Mouse (Mus musculus): Measurements from ENCODE around the gene Tbcel.

DNA sequence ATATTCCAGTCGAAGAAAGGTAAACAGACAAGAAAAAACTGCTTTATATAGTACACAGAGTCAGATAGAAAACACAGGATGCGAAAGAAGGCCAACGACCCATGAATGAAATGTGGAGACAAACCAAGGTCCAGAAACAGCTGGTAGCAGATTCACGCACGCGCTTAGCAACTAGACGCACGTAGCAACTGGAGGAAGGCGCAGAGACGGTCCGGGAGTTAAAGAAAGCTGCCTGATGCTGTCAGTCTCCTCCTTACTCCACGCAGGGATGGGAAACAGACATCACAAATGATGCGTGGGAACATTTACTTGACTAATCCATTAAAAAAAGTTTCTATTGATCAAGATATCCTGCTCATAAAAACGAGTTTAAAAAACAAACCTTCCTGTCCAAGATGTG lies 10.6 kb upstream of the Tbcel start:
- TF ChIP-seq CTCF (IDR thresholded peaks at IDR 0.05; ENCODE audit: borderline replicate concordance, control insufficient read depth, extremely low read depth, insufficient read depth, low read length, poor library complexity) (no peak), POLR2A (IDR thresholded peaks at IDR 0.05; ENCODE audit: control insufficient read depth, extremely low read depth, insufficient read depth, low read length, poor library complexity) (no peak)
